Mouse (Mus musculus): ENCODE measurements around the gene Serac1. TPM values are rescaled to one million over a fixed set of nuclear protein-coding genes. Genes with fewer than 3 reads are reported as not detected.

The Serac1 gene
- polyA plus RNA-seq, 1 experiment from 2014 or later = 6.2 TPM

DNA sequence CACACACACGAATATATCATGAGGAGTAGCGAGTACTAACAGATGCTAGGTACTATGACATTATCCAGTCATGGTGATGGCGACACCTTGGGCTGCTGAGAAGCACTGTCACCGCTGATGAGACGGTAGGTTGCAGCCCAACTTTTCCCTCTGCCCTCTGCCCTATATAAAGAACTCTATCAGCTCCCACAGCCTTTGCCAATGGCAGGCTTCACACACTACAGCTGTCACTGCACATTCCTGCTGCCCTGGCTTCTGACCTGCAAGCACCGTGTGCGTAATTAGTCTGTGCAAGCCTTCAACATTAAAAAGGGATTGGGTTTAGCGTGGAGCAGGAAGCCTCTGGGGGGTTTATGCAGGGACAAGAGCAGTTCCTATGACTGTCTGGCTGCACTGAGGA, 16.7 kb downstream of the Serac1 start:
- H3K4me3 ChIP-seq (ENCODE audit: low read depth, low read length) = no peak overlapping the region
- H3K36me3 ChIP-seq (replicated peaks; ENCODE audit: control insufficient read depth, insufficient read depth, low read depth, low read length) = no peaks in the 10 kb centered on the region; the same call in 1 of the 2 replicates
- H3K27ac ChIP-seq (replicated peaks; ENCODE audit: low read depth, low read length) = no peak overlapping the region
- H3K9me3 ChIP-seq (replicated peaks; ENCODE audit: control insufficient read depth, low read length) = no peaks in the 10 kb centered on the region
- H3K4me2 ChIP-seq (ENCODE audit: low read depth, low read length) = no peak overlapping the region
- no peak overlapping the region for H3K9ac ChIP-seq (replicated peaks; ENCODE audit: low read length)
- no peaks in the 10 kb centered on the region for H3K4me1 ChIP-seq (ENCODE audit: control insufficient read depth, insufficient read depth, low read length)
- no peak for ATAC-seq (replicated peaks; ENCODE audit: insufficient number of reproducible peaks, low FRiP score, low TSS enrichment, low read depth)
- no peaks in the 10 kb centered on the region for H3K27me3 ChIP-seq (ENCODE audit: control insufficient read depth, insufficient read depth, low read length)
- no peak for DNase-seq (ENCODE audit: low spot score)
- WGBS = 73% methylated on average over 8 of the region's 8 CpGs

DNA sequence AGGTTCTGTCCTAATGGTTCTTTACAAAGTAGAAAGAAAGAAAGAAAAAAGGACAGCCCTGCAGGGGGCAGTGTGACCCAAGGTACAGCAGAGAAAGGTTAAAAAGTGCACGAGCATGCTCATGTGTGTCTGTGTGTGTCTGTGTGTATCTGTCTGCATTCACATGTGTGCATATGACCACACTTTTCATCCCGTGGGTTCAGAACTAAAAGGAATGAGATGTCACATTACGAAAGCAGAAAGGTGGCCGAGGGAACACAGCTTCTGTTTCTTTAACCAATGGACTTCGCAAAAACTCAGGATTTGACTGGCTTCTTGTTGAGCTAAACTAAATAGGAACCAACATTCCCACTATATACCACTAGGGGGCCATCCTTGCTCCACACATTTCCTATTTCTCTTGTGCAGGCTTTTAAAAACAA, 24.6 kb downstream of the Serac1 start:
- H3K9me3 ChIP-seq (replicated peaks; ENCODE audit: control insufficient read depth, low read length) = no peaks in the 10 kb centered on the region
- H3K9ac ChIP-seq (replicated peaks; ENCODE audit: low read length) = no peak overlapping the region
- peak; percentile 70 for DNase-seq (ENCODE audit: low spot score)
- no peaks in the 10 kb centered on the region; the same call in 1 of the 2 replicates for H3K36me3 ChIP-seq (replicated peaks; ENCODE audit: control insufficient read depth, insufficient read depth, low read depth, low read length)
- H3K4me3 ChIP-seq (ENCODE audit: low read depth, low read length) = no peak overlapping the region
- H3K4me2 ChIP-seq (ENCODE audit: low read depth, low read length) = no peak overlapping the region
- ATAC-seq (replicated peaks; ENCODE audit: insufficient number of reproducible peaks, low FRiP score, low TSS enrichment, low read depth) = no peak
- no peaks in the 10 kb centered on the region for H3K4me1 ChIP-seq (ENCODE audit: control insufficient read depth, insufficient read depth, low read length)
- H3K27me3 ChIP-seq (ENCODE audit: control insufficient read depth, insufficient read depth, low read length) = no peaks in the 10 kb centered on the region
- 20% methylated on average over 5 of the region's 5 CpGs for WGBS
- no peak overlapping the region for H3K27ac ChIP-seq (replicated peaks; ENCODE audit: low read depth, low read length)

DNA sequence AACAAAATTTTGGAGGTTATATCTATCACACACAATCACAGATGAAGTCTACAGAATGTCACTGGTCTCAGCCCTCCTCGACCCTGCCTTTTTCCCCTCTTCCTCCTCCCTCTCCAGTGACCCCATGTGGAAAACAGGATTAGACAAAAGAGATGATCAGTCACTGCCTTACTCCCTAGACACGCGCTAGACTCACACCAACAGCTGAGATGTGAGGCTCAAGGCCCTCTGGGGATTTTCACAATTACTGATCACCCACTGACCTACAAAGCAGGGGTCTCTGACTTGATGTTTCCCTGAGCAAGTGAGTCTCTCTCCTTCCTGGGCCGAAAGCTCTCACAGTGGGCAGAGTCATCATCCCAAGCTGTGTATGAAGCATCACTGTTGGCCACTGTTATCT, 26.7 kb downstream of the Serac1 start:
- DNase-seq (ENCODE audit: low spot score) = no peak
- Histone ChIP-seq H3K9ac (replicated peaks; ENCODE audit: low read length) (no peak overlapping the region), H3K4me1 (ENCODE audit: control insufficient read depth, insufficient read depth, low read length) (no peaks in the 10 kb centered on the region), H3K9me3 (replicated peaks; ENCODE audit: control insufficient read depth, low read length) (no peaks in the 10 kb centered on the region), H3K4me3 (ENCODE audit: low read depth, low read length) (no peak overlapping the region), H3K27me3 (ENCODE audit: control insufficient read depth, insufficient read depth, low read length) (no peaks in the 10 kb centered on the region), H3K27ac (replicated peaks; ENCODE audit: low read depth, low read length) (no peak overlapping the region), H3K4me2 (ENCODE audit: low read depth, low read length) (no peak overlapping the region), H3K36me3 (replicated peaks; ENCODE audit: control insufficient read depth, insufficient read depth, low read depth, low read length) (no peaks in the 10 kb centered on the region; the same call in 1 of the 2 replicates)
- ATAC-seq (replicated peaks; ENCODE audit: insufficient number of reproducible peaks, low FRiP score, low TSS enrichment, low read depth) = no peak
- WGBS = 63% methylated on average over 4 of the region's 4 CpGs

DNA sequence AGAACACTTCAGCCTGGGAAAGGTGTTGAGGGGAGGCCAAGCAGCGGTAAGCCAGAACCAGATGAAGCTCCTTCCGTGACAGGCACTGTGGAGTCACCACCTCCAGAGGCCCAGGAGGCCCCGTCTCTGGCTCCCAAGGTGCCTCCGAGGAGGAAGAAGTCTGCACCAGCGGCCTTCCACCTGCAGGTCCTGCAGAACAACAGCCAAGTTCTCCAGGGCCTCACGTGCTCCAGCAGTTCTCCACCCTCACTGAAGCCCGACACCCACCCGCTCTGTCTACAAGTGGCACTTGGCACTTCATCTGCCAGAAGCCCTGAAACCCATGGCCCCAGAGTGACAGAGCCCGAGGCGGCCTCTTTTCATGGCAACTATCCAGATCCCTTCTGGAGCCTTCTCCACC, 42.0 kb downstream of the Serac1 start:
- Histone ChIP-seq H3K36me3 (replicated peaks; ENCODE audit: control insufficient read depth, insufficient read depth, low read depth, low read length) (no peaks in the 10 kb centered on the region), H3K9ac (replicated peaks; ENCODE audit: low read length) (no peak overlapping the region), H3K4me2 (ENCODE audit: low read depth, low read length) (no peak overlapping the region), H3K27ac (replicated peaks; ENCODE audit: low read depth, low read length) (no peak overlapping the region), H3K4me1 (ENCODE audit: control insufficient read depth, insufficient read depth, low read length) (no peaks in the 10 kb centered on the region), H3K4me3 (ENCODE audit: low read depth, low read length) (no peak overlapping the region), H3K27me3 (ENCODE audit: control insufficient read depth, insufficient read depth, low read length) (no peaks in the 10 kb centered on the region), H3K9me3 (replicated peaks; ENCODE audit: control insufficient read depth, low read length) (no peaks in the 10 kb centered on the region)
- WGBS = 93% methylated on average over 10 of the region's 10 CpGs
- DNase-seq (ENCODE audit: low spot score) (no peak), ATAC-seq (replicated peaks; ENCODE audit: insufficient number of reproducible peaks, low FRiP score, low TSS enrichment, low read depth) (no peak)

DNA sequence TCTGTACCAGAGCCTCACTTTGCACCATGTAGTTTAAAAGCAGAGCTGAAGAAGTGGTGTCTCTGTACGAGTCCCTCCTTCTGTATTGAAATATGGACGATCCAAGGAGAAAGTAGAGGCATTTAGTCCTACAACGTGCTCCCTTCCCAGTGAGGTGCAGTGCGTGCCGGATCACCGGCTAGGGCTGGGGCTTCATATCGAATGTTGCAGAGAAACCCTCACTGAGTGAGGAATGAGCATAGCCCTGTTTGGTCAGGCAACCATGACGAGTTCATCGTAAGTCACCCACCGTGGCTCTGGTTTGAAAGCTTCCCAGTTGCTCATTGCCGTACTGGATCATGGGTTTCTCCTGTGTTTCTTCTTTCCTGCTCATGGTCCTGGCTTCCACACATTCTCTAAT, 42.7 kb downstream of the Serac1 start:
- H3K9ac ChIP-seq (replicated peaks; ENCODE audit: low read length) = no peak overlapping the region
- DNase-seq (ENCODE audit: low spot score) (no peak), ATAC-seq (replicated peaks; ENCODE audit: insufficient number of reproducible peaks, low FRiP score, low TSS enrichment, low read depth) (no peak)
- no peaks in the 10 kb centered on the region for H3K27me3 ChIP-seq (ENCODE audit: control insufficient read depth, insufficient read depth, low read length)
- 92% methylated on average over 11 of the region's 11 CpGs for WGBS
- H3K36me3 ChIP-seq (replicated peaks; ENCODE audit: control insufficient read depth, insufficient read depth, low read depth, low read length) = no peaks in the 10 kb centered on the region
- H3K4me3 ChIP-seq (ENCODE audit: low read depth, low read length) = no peak overlapping the region
- no peak overlapping the region for H3K4me2 ChIP-seq (ENCODE audit: low read depth, low read length)
- H3K27ac ChIP-seq (replicated peaks; ENCODE audit: low read depth, low read length) = no peak overlapping the region
- H3K9me3 ChIP-seq (replicated peaks; ENCODE audit: control insufficient read depth, low read length) = no peaks in the 10 kb centered on the region
- H3K4me1 ChIP-seq (ENCODE audit: control insufficient read depth, insufficient read depth, low read length) = no peaks in the 10 kb centered on the region

DNA sequence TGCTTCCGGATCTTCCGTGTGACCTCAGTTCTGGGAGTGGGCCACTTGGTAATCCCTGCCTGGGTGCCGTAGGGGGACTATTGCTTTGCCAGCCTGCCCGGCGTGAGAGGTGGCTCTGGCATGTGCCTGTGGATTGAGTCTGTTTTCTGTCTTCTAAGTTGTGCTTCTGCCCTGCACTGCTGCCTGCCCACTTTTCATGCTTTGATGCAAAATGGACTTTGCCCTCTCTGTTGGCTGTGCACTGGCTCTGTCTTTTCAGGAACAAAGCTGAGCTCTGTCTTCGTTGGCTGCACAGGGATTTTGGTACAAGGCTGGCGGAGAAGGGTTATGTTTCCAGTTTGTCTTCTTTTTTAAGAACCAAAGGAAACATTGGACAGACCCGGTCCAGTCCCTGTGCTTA, 43.1 kb downstream of the Serac1 start:
- no peak overlapping the region for H3K9ac ChIP-seq (replicated peaks; ENCODE audit: low read length)
- no peaks in the 10 kb centered on the region for H3K27me3 ChIP-seq (ENCODE audit: control insufficient read depth, insufficient read depth, low read length)
- no peaks in the 10 kb centered on the region for H3K9me3 ChIP-seq (replicated peaks; ENCODE audit: control insufficient read depth, low read length)
- H3K4me2 ChIP-seq (ENCODE audit: low read depth, low read length) = no peak overlapping the region
- H3K36me3 ChIP-seq (replicated peaks; ENCODE audit: control insufficient read depth, insufficient read depth, low read depth, low read length) = no peaks in the 10 kb centered on the region
- ATAC-seq (replicated peaks; ENCODE audit: insufficient number of reproducible peaks, low FRiP score, low TSS enrichment, low read depth) (no peak), DNase-seq (ENCODE audit: low spot score) (no peak)
- H3K4me1 ChIP-seq (ENCODE audit: control insufficient read depth, insufficient read depth, low read length) = no peaks in the 10 kb centered on the region
- no peak overlapping the region for H3K4me3 ChIP-seq (ENCODE audit: low read depth, low read length)
- 83% methylated on average over 8 of the region's 8 CpGs for WGBS
- no peak overlapping the region for H3K27ac ChIP-seq (replicated peaks; ENCODE audit: low read depth, low read length)

DNA sequence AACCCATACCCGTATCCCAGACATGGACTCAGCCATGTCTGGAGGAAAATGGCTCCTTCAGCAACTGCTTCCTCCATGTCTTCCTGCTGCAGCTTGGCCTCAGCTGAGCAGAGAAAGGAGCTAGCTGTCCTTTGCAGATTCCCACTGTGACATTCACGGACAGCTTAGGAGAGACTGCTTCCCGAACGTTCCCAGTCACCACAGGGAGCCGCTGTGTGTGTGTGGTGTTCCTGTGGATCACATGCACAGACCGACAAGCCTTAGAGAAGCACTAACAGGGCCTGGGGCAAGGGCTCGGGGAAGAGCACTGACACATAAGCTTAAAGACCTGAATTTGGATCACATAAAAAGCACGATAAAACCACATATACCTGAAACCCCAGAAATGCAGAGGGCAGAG, 43.9 kb downstream of the Serac1 start:
- 39% methylated on average over 8 of the region's 8 CpGs for WGBS
- DNase-seq (ENCODE audit: low spot score) = no peak
- Histone ChIP-seq H3K36me3 (replicated peaks; ENCODE audit: control insufficient read depth, insufficient read depth, low read depth, low read length) (no peaks in the 10 kb centered on the region), H3K4me3 (ENCODE audit: low read depth, low read length) (no peak overlapping the region), H3K27me3 (ENCODE audit: control insufficient read depth, insufficient read depth, low read length) (no peaks in the 10 kb centered on the region), H3K9me3 (replicated peaks; ENCODE audit: control insufficient read depth, low read length) (no peaks in the 10 kb centered on the region), H3K9ac (replicated peaks; ENCODE audit: low read length) (no peak overlapping the region), H3K4me1 (ENCODE audit: control insufficient read depth, insufficient read depth, low read length) (no peaks in the 10 kb centered on the region), H3K27ac (replicated peaks; ENCODE audit: low read depth, low read length) (no peak overlapping the region), H3K4me2 (ENCODE audit: low read depth, low read length) (no peak overlapping the region)
- ATAC-seq (replicated peaks; ENCODE audit: insufficient number of reproducible peaks, low FRiP score, low TSS enrichment, low read depth) = no peak

DNA sequence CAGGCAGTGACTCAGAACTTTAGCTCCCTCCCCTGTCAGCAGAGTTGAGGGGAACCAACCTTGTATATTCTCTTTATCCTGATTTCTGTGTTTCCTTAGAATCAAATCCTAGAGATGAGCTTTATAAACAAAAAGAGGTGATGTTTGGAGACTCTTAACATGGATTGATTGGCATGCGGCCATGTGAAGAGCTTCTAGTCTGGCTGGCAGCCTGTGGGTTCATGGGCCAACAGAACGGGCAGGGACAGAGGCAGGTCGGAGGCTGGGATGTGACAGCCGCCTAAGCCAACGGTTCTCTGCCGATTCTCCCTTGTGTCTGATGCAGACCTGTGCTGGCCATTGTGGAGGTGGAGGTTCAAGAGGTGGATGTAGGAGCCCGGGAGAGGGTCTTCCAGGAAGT, 53.7 kb downstream of the Serac1 start:
- H3K4me2 ChIP-seq (ENCODE audit: low read depth, low read length) = no peak overlapping the region
- no peak overlapping the region for H3K27ac ChIP-seq (replicated peaks; ENCODE audit: low read depth, low read length)
- H3K9me3 ChIP-seq (replicated peaks; ENCODE audit: control insufficient read depth, low read length) = no peaks in the 10 kb centered on the region
- no peak overlapping the region for H3K9ac ChIP-seq (replicated peaks; ENCODE audit: low read length)
- H3K4me1 ChIP-seq (ENCODE audit: control insufficient read depth, insufficient read depth, low read length) = no peaks in the 10 kb centered on the region
- WGBS = 92% methylated on average over 7 of the region's 7 CpGs
- ATAC-seq (replicated peaks; ENCODE audit: insufficient number of reproducible peaks, low FRiP score, low TSS enrichment, low read depth) (no peak), DNase-seq (ENCODE audit: low spot score) (no peak)
- no peak overlapping the region for H3K4me3 ChIP-seq (ENCODE audit: low read depth, low read length)
- H3K36me3 ChIP-seq (replicated peaks; ENCODE audit: control insufficient read depth, insufficient read depth, low read depth, low read length) = no peaks in the 10 kb centered on the region
- H3K27me3 ChIP-seq (ENCODE audit: control insufficient read depth, insufficient read depth, low read length) = no peaks in the 10 kb centered on the region

Data from embryonic facial prominence, embryonic 11.5 days (tissue).